Mouse (Mus musculus) kidney, adult 2 months (tissue): ENCODE measurements at regions not wholly inside any gene's neighbourhood (a gene's known extent, or its start where the extent isn't known, plus 50 kb on each side); places are given as distances from the start of the nearest gene placed in this dataset.

Source experiments
- CTCF ChIP-seq: fragments of 200-500 bp; conservative IDR thresholded peaks from 2 replicates; pipeline ENCODE4 v1.5.1; 2011; ENCODE audit warnings: low read depth, mild to moderate bottlenecking, control low read depth, low read length, moderate library complexity, mixed read lengths; ENCODE audit not compliant: insufficient read depth, insufficient read length
- POLR2A ChIP-seq: fragments of 200-500 bp; IDR thresholded peaks from one replicate; pipeline ENCODE4 v1.6.1; 2011; ENCODE audit warnings: low read depth, low read length, control low read depth

- TF ChIP-seq POLR2A (no peak), CTCF (no peak)
Measured at GRCm38 (mm10) chr5:82420396-82420795, 934.6 kb downstream of the Tecrl start.
